Mouse (Mus musculus) intestine, embryonic 16.5 days (tissue): ENCODE data around the gene Fbxo22. TPM values are rescaled to one million over a fixed set of nuclear protein-coding genes. Genes with fewer than 3 reads are reported as not detected.
A peak's percentile ranks its signal among the peaks of the same experiment; 100 is the strongest.

ENCODE experiments used
- ATAC-seq: fragments of 200-750 bp; cut with Nextera tagmentation; 2 replicates; pipeline ENCODE4 v1.8.0; 2017; ENCODE audit warnings: moderate TSS enrichment, moderate library complexity
- H3K27ac ChIP-seq: fragments of 300-500 bp; sonication (generic); 2 replicates; pipeline ENCODE4 v1.5.1; 2014; ENCODE audit warnings: mild to moderate bottlenecking, low read length
- H3K27me3 ChIP-seq: fragments of 300-500 bp; sonication (generic); replicated peaks from 2 replicates; pipeline ENCODE4 v1.6.1; 2014; ENCODE audit warnings: low read length, control low read depth, mixed read lengths; ENCODE audit not compliant: control insufficient read depth, insufficient read depth
- H3K36me3 ChIP-seq: fragments of 300-500 bp; sonication (generic); 2 replicates; pipeline ENCODE4 v1.6.1; 2014; ENCODE audit warnings: low read length, control low read depth; ENCODE audit not compliant: control insufficient read depth, insufficient read depth
- H3K4me1 ChIP-seq: fragments of 300-500 bp; sonication (generic); 2 replicates; pipeline ENCODE4 v1.6.1; 2014; ENCODE audit warnings: low read length, control low read depth, mixed read lengths; ENCODE audit not compliant: control insufficient read depth, insufficient read depth
- H3K4me2 ChIP-seq: fragments of 300-500 bp; sonication (generic); 2 replicates; pipeline ENCODE4 v1.6.1; 2014; ENCODE audit warnings: low read depth, low read length, control low read depth
- H3K4me3 ChIP-seq: fragments of 300-500 bp; sonication (generic); 2 replicates; pipeline ENCODE4 v1.5.1; 2014; ENCODE audit warnings: mild to moderate bottlenecking, low read length
- H3K9ac ChIP-seq: fragments of 300-500 bp; sonication (generic); 2 replicates; pipeline ENCODE4 v1.6.1; 2014; ENCODE audit warnings: low read depth, low read length
- H3K9me3 ChIP-seq: fragments of 300-500 bp; sonication (generic); 2 replicates; pipeline ENCODE4 v1.6.1; 2016; ENCODE audit warnings: low read length, control low read depth; ENCODE audit not compliant: control insufficient read depth
- WGBS: fragments of 180-500 bp; shearing (Covaris S2); extraction: QIAGEN DNeasy Blood & Tissue Kit; methylation state at CpG from one replicate; pipeline ENCODE4 v1.1.7; 2014; 5-methylcytosine and 5-hydroxymethylcytosine counted together
- polyA plus RNA-seq: library from polyadenylated mRNA; unstranded; fragments of >200 nt; fragmentation: Nextera tagmentation; extraction: Ambion mirVana; gene quantifications from 2 replicates; pipeline ENCODE4 v1.2.1, GENCODE M21; 2015

The Fbxo22 gene
- polyA plus RNA-seq, 1 experiment from 2014 or later = 61.0 TPM

DNA sequence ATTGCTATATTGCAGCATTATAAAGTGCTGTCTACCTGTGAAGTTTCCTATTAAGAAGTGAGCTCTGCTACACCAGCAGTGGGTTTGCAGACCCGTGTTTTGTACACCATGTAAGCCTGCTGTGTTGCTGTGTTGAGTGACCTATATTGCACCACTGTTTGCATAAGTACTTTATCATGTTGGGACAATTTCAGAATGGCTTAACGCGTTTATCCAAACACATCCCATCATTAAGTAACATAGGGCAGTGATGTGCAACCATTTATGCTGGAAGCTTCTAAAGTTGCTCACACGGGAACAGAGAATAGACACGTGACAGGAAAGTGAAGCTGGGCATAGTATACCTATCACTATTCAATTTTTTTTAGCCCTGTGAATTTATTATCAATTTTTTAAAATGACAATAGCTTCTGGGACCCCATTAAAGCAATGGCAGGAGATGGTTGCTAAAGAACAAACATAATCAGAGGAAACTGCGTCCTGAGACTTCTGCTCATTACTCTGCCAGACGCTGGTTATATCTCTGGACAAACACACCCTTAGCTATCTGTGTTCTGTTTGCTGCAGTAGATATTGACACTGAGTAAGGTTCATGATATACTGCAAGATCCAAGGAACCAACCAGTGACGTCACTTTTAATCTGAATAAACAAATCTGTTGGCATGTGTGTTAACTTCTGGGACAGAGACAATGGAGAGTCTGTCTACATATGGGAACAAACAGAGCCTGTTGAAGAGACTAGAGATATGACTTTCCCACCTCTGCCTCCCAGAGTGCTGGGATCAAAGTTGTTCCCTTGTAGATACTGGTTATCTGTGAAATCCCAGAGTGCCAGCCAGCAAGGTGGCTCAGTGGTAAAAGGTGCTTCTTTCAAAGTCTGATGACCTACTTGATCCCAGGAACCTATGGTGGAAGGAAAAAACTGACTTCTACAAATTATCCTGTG is 55.9 kb downstream of the Fbxo22 start:
- no peaks in the 10 kb centered on the region for H3K36me3 ChIP-seq
- H3K9me3 ChIP-seq = no peaks in the 10 kb centered on the region
- no peak overlapping the region for H3K9ac ChIP-seq
- WGBS = 50% methylated on average over 8 of the region's 8 CpGs
- ATAC-seq = peak; percentile 89
- H3K27me3 ChIP-seq = no peaks in the 10 kb centered on the region
- H3K4me2 ChIP-seq = no peak overlapping the region
- no peak overlapping the region; the same call in 1 of the 2 replicates for H3K27ac ChIP-seq
- no peak overlapping the region for H3K4me3 ChIP-seq
- H3K4me1 ChIP-seq = no peaks in the 10 kb centered on the region

DNA sequence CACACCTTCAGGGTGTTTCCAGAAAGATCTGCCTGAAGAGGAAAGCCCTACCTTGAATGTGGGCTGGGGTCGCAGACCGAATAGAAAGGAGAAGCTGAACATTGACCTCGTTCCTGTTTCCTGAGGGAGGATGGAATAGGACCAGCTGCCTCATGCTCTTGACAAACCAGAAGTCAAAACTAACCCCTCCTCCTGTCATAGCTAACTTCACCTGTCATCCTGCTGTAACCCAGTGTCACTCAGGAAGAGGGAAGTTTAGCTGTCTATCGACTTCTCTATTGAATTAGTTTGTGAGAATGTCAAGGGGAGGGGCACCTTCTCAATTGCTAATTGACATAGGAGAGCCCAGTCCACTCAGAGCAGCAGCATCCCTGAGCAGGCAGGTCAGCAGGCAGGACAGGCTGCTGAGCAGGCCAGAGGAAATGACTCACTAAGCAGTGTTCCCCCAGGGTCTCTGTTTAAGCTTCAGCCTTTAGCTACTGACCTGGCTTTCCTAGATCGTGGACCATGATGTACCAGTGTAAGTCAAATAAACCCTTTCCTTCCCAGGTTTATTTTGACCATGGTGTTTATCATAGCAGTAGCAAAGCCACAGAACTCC is 63.3 kb downstream of the Fbxo22 start:
- no peak overlapping the region for H3K27ac ChIP-seq
- 0 out of 2 replicates have a peak, but pooled peaks cover 4% of the 10 kb centered on the region for H3K4me1 ChIP-seq
- no peaks in the 10 kb centered on the region for H3K27me3 ChIP-seq
- ATAC-seq = no peak
- no peak overlapping the region for H3K4me3 ChIP-seq
- H3K4me2 ChIP-seq = no peak overlapping the region
- H3K9me3 ChIP-seq = no peaks in the 10 kb centered on the region
- H3K9ac ChIP-seq = no peak overlapping the region
- WGBS = 51% methylated on average over 5 of the region's 5 CpGs
- H3K36me3 ChIP-seq = no peaks in the 10 kb centered on the region

DNA sequence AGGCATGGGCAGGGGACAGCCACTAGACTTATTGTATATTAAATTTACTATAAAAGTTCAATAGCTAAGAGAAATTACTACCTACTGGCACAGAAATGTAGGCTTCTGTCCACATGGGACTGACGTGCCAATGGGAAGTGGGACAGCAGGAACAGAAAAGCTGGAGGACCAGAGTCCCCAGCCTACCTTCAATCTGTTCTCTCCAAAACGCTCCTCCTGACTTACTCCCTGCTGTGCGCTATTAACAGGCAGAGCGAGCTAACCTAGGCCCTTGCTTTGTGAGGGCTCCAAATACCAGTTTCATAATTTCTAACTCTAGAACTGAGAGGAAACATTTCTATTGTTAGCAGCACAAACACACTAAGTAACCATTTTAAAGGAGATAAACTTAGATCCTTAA is 65.2 kb downstream of the Fbxo22 start:
- H3K4me2 ChIP-seq = no peak overlapping the region
- H3K9ac ChIP-seq = no peak overlapping the region
- no peaks in the 10 kb centered on the region for H3K36me3 ChIP-seq
- no peak for ATAC-seq
- H3K9me3 ChIP-seq = no peaks in the 10 kb centered on the region
- no peak overlapping the region for H3K27ac ChIP-seq
- no peak overlapping the region for H3K4me3 ChIP-seq
- H3K4me1 ChIP-seq = 0 out of 2 replicates have a peak, but pooled peaks cover 4% of the 10 kb centered on the region
- H3K27me3 ChIP-seq = no peaks in the 10 kb centered on the region
- WGBS = 67% methylated on average over 4 of the region's 4 CpGs

Other genes starting within 250 kb of the Fbxo22 start
- 0.21 and 0.58 TPM in 2 replicates for gene Chrna5, start 228.0 kb upstream of the Fbxo22 start, polyA plus RNA-seq
- 9.7 and 9.8 TPM in 2 replicates for gene Chrna3, start 182.4 kb upstream of the Fbxo22 start, polyA plus RNA-seq
- gene Chrnb4, start 160.1 kb upstream of the Fbxo22 start, polyA plus RNA-seq = 5.0 and 5.3 TPM in 2 replicates
- gene Ube2q2, start 60.1 kb upstream of the Fbxo22 start, polyA plus RNA-seq = 10.6 and 12.2 TPM in 2 replicates
- 0.88 and 1.2 TPM in 2 replicates for gene Nrg4, start 117.9 kb downstream of the Fbxo22 start, polyA plus RNA-seq
- gene Tmem266, start 118.0 kb downstream of the Fbxo22 start, polyA plus RNA-seq = 0.71 and 0.93 TPM in 2 replicates